Mouse (Mus musculus) ES-E14 (cell line): ENCODE results near the gene Gimap3.

ENCODE experiments used
- HCFC1 ChIP-seq: IDR thresholded peaks from 2 replicates; pipeline ENCODE4 v1.6.1; 2012; ENCODE audit warnings: low read length, inconsistent platforms, borderline replicate concordance; ENCODE audit not compliant: insufficient read depth
- MAFK ChIP-seq: IDR thresholded peaks from 2 replicates; pipeline ENCODE4 v1.6.1; 2014; ENCODE audit warnings: mild to moderate bottlenecking, low read depth, low read length, inconsistent platforms; ENCODE audit not compliant: insufficient read depth
- ZC3H11A ChIP-seq: IDR thresholded peaks from 2 replicates; pipeline ENCODE4 v1.6.1; 2012; ENCODE audit warnings: low read depth, mild to moderate bottlenecking, inconsistent platforms, low read length, borderline replicate concordance

- no peak for TF ChIP-seq HCFC1
- TF ChIP-seq ZC3H11A, result no peak
- no peak for TF ChIP-seq MAFK
These were observed 28.9 kb downstream of the Gimap3 start for GRCm38 (mm10) chr6:48741711-48742206.
